Mouse (Mus musculus): ENCODE results near the gene Dnajc2. TPM values are rescaled to one million over a fixed set of nuclear protein-coding genes. Genes with fewer than 3 reads are reported as not detected.
"Not testable (repeated sequence)": the region's sequence is repeated elsewhere in the genome, so short reads cannot be mapped to it uniquely, and the experiment has no call there.

Gene Dnajc2
- total RNA-seq, 2 experiments from 2014 or later = 33.7 to 34.6 TPM

DNA sequence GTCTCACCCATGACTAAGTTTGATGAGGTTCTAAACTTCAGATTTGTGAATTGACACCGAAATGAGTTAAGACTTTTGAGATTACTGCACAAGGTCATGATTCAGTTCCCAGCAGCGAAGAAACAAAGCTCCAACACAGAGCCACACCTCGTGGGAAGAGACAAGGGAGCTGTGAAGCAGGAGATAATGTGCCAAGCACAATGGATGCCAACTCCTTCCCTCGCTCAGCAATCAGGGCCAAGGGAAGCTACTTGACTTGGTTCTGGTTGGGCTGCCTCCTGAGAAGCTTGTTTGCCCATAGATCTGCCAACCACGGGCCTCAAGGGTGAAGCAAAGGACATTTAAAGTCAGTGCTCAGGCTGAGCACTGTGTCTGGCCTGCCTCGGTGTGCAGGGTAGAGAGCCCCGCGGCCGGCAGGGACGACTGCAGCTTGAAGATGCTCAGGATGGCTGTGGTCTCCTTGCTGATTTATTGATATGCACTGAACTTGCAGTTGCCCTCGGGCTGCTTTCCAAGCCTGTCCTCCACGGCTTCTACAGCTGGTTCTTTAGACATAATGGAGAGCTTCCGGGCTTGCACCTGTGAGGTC, 72.8 kb downstream of the Dnajc2 start:
- DNase-seq (ENCODE audit: low spot score in 2 of 2) = no peak
- intact Hi-C loops (cut with DNase I) = no loop called here

DNA sequence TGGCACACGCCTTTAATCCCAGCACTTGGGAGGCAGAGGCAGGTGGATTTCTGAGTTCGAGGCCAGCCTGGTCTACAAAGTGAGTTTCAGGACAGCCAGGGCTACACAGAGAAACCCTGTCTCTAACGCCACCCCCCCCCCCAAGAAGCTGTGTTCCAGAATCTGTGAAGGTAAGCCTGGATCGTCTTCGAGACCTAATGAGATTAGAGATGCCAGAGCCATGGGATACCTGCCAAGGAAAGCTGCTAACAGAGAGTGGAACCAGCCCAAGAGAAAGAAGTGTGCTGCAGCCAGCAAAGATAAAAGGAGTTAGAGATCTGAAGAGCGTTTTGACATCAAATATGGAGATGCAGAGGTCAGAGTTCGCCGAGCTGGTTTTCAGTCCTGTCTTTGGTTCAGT, 77.0 kb downstream of the Dnajc2 start:
- DNase-seq (ENCODE audit: low spot score in 2 of 2); intact Hi-C loops (cut with DNase I): not testable (repeated sequence)

Other genes with a start within 250 kb of the Dnajc2 start
- gene Lrrc17, start 241.7 kb downstream of the Dnajc2 start, total RNA-seq (2021) = under 1 TPM; 0.55 to 0.64 TPM
- gene Fbxl13, start 139.6 kb downstream of the Dnajc2 start, total RNA-seq (2021) = under 1 TPM; 0.33 to 0.36 TPM
- 10 to 100 TPM; 20.4 to 22.1 TPM for gene Armc10, start 139.4 kb downstream of the Dnajc2 start, total RNA-seq (2021)
- 1 to 10 TPM; 8.6 to 9.0 TPM for gene Napepld, start 83.9 kb downstream of the Dnajc2 start, total RNA-seq (2021)
- gene Pmpcb, start 48.1 kb downstream of the Dnajc2 start, total RNA-seq (2021) = 10 to 100 TPM; 68.6 to 69.7 TPM
- gene Psmc2, start within 50 bp of the Dnajc2 start, total RNA-seq (2021) = 100 to 1,000 TPM; 115 to 121 TPM
- under 1 TPM in 1 of 2 experiments, not detected in 1; 0.70 TPM for gene Slc26a5, start 80.4 kb upstream of the Dnajc2 start, total RNA-seq (2021)